Mouse (Mus musculus) MEL (cell line): ENCODE data around the gene Chd8.

Experiments
- BHLHE40 ChIP-seq: IDR thresholded peaks from 2 replicates; pipeline ENCODE4 v1.6.1; 2012; ENCODE audit warnings: low read depth, mild to moderate bottlenecking, inconsistent platforms, low read length, improper control_type of control experiment, borderline replicate concordance
- CHD2 ChIP-seq: IDR thresholded peaks from 2 replicates; pipeline ENCODE4 v1.6.1; 2011; ENCODE audit warnings: low read length, improper control_type of control experiment
- CTCF ChIP-seq, 3 experiments: IDR thresholded peaks in 2 of 3; conservative IDR thresholded peaks in 1 of 3; 2 replicates each; pipeline ENCODE4 v1.5.1; 2011 to 2012; ENCODE audit warnings: low read length in 3 of 3, low read depth in 2 of 3, mild to moderate bottlenecking in 2 of 3, improper control_type of control experiment in 1 of 3, inconsistent platforms in 1 of 3, mixed read lengths in 1 of 3, moderate library complexity in 1 of 3; ENCODE audit not compliant: control insufficient read depth in 1 of 3, insufficient read depth in 1 of 3, poor library complexity in 1 of 3, severe bottlenecking in 1 of 3
- MAX ChIP-seq: IDR thresholded peaks from 2 replicates; pipeline ENCODE4 v1.6.1; 2011; ENCODE audit warnings: low read length, improper control_type of control experiment
- NRF1 ChIP-seq: IDR thresholded peaks from 2 replicates; pipeline ENCODE4 v1.6.1; 2014; ENCODE audit warnings: low read depth, mild to moderate bottlenecking, inconsistent platforms, low read length, improper control_type of control experiment, moderate library complexity; ENCODE audit not compliant: poor library complexity, insufficient read depth, severe bottlenecking
- SIN3A ChIP-seq: IDR thresholded peaks from 2 replicates; pipeline ENCODE4 v1.6.1; 2012; ENCODE audit warnings: low read length, improper control_type of control experiment, inconsistent platforms

DNA sequence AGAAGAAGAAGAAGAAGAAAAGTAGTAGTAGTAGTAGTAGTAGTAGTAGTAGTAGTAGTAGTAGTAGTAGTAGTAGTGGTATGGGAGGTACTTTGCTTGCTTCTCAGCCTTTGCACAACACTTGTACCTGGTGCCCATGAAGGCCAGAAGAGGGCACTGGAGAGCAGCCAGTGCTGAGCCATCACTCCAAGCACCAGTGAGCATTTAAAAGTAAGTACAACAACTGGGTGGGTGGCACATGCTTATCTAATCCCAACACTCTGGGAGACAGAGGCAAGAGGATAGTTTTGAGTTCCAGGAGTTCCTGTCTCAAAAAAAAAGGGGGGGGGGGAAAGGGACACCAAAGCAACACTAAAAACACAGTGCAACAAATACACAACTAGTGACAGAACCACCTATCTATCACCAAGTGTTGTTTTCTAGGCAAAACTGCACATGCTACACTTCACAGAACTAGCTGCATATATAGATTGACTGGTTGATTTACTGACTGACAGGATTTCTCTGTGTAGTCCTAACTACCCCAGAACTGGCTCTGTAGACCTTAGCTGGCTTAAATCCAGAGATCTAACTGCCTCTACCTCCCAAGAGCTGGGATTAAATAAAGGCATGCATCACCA, 66.7 kb downstream of the Chd8 start:
- no peak for TF ChIP-seq MAX
- no peak for TF ChIP-seq CHD2
- TF ChIP-seq CTCF (IDR thresholded peaks at IDR 0.05 in 2 of 3, conservative IDR thresholded peaks at IDR 0.05 in 1 of 3; ENCODE audit: control insufficient read depth in 1 of 3, insufficient read depth in 1 of 3, low read depth in 2 of 3, low read length in 3 of 3, poor library complexity in 1 of 3, severe bottlenecking in 1 of 3) = peak; percentile 67 to 79 (median 73)
- no peak for TF ChIP-seq BHLHE40
- peak; percentile 62 for TF ChIP-seq SIN3A
- no peak for TF ChIP-seq NRF1
